Mouse (Mus musculus) kidney, postnatal 0 days (tissue): Measurements from ENCODE around the gene Slco1a4. TPM values are rescaled to one million over a fixed set of nuclear protein-coding genes. Genes with fewer than 3 reads are reported as not detected.
A peak's percentile ranks its signal among the peaks of the same experiment; 100 is the strongest.
"Not testable (repeated sequence)": the region's sequence is repeated elsewhere in the genome, so short reads cannot be mapped to it uniquely, and the experiment has no call there.

Experiments used
- ATAC-seq: fragments of 200-750 bp; cut with Nextera tagmentation; replicated peaks from 2 replicates; pipeline ENCODE4 v1.8.0; 2017; ENCODE audit warnings: low read depth, moderate number of reproducible peaks, moderate TSS enrichment, moderate library complexity; ENCODE audit not compliant: low FRiP score
- DNase-seq: peaks from one replicate; pipeline ENCODE4 v3.0.0-alpha.2; 2016; ENCODE audit warnings: low spot score
- H3K27ac ChIP-seq: fragments of 300-500 bp; sonication (generic); 2 replicates; pipeline ENCODE4 v1.5.1; 2014; ENCODE audit warnings: mild to moderate bottlenecking
- H3K27me3 ChIP-seq: fragments of 300-500 bp; sonication (generic); 2 replicates; pipeline ENCODE4 v1.6.1; 2014; ENCODE audit warnings: low read length, mixed read lengths; ENCODE audit not compliant: insufficient read depth
- H3K36me3 ChIP-seq: fragments of 300-500 bp; sonication (generic); 2 replicates; pipeline ENCODE4 v1.6.1; 2014; ENCODE audit warnings: low read length, mixed read lengths; ENCODE audit not compliant: insufficient read depth
- H3K4me1 ChIP-seq: fragments of 300-500 bp; sonication (generic); replicated peaks from 2 replicates; pipeline ENCODE4 v1.6.1; 2014; ENCODE audit warnings: antibody characterized with exemption, low read length, mixed read lengths; ENCODE audit not compliant: insufficient read depth
- H3K4me2 ChIP-seq: fragments of 300-500 bp; sonication (generic); 2 replicates; pipeline ENCODE4 v1.6.1; 2014; ENCODE audit warnings: mild to moderate bottlenecking, low read length, moderate library complexity, mixed read lengths
- H3K4me3 ChIP-seq: fragments of 300-500 bp; sonication (generic); replicated peaks from 2 replicates; pipeline ENCODE4 v1.5.1; 2014; ENCODE audit warnings: low read depth, low read length
- H3K9ac ChIP-seq: fragments of 300-500 bp; sonication (generic); 2 replicates; pipeline ENCODE4 v1.6.1; 2014; ENCODE audit warnings: low read depth, low read length
- H3K9me3 ChIP-seq: fragments of 300-500 bp; sonication (generic); replicated peaks from 2 replicates; pipeline ENCODE4 v1.6.1; 2016; ENCODE audit warnings: low read length, inconsistent platforms, mixed read lengths
- CTCF ChIP-seq: IDR thresholded peaks from 2 replicates; pipeline ENCODE4 v1.5.1; 2016; ENCODE audit warnings: antibody characterized with exemption, low read depth, mild to moderate bottlenecking, moderate library complexity
- WGBS: fragments of 180-500 bp; shearing (Covaris S2); extraction: QIAGEN DNeasy Blood & Tissue Kit; methylation state at CpG from one replicate; pipeline ENCODE4 v1.1.7; 2014; 5-methylcytosine and 5-hydroxymethylcytosine counted together
- polyA plus RNA-seq: library from polyadenylated mRNA; unstranded; fragments of >200 nt; fragmentation: Nextera tagmentation; extraction: Ambion mirVana; gene quantifications from 2 replicates; pipeline ENCODE4 v1.2.1, GENCODE M21; 2015

Slco1a4 gene
- polyA plus RNA-seq, result 3.9 and 4.6 TPM in 2 replicates

- H3K36me3 ChIP-seq, result no peaks in the 10 kb centered on the region
- no peaks in the 10 kb centered on the region for H3K9me3 ChIP-seq
- peak; percentile 55 for DNase-seq
- no peak for ATAC-seq
- TF ChIP-seq CTCF, result no peak
- H3K9ac ChIP-seq, result no peak within 1 kb of the TSS
- H3K27ac ChIP-seq, result no peak within 1 kb of the TSS
- H3K4me2 ChIP-seq, result no peak within 1 kb of the TSS
- H3K4me1 ChIP-seq, result no peaks in the 10 kb centered on the region
- H3K27me3 ChIP-seq, result no peaks in the 10 kb centered on the region
- no peak within 1 kb of the TSS for H3K4me3 ChIP-seq
- 61% methylated on average over 2 of the region's 2 CpGs for WGBS
These were observed at the start of gene Slco1a4 for GRCm38 (mm10) chr6:141856085-141856484. Gene Slco1a4 (minus strand): TSS chr6:141856199.

GRCm38 (mm10) chr6:141898197-141898596 is 42.2 kb upstream of the Slco1a4 start:
- Histone ChIP-seq H3K4me1 (no peaks in the 10 kb centered on the region), H3K27me3 (no peaks in the 10 kb centered on the region), H3K36me3 (no peaks in the 10 kb centered on the region), H3K9me3 (no peaks in the 10 kb centered on the region), H3K27ac (no peak overlapping the region), H3K9ac (no peak overlapping the region), H3K4me2 (no peak overlapping the region), H3K4me3 (no peak overlapping the region)
- 69% methylated on average over 2 of the region's 2 CpGs for WGBS
- no peak for ATAC-seq
- DNase-seq, result no peak
- TF ChIP-seq CTCF, result no peak

- WGBS, result 18% methylated on average over 2 of the region's 2 CpGs
These were observed 33.7 kb upstream of the Slco1a4 start for GRCm38 (mm10) chr6:141889723-141890122.

DNA sequence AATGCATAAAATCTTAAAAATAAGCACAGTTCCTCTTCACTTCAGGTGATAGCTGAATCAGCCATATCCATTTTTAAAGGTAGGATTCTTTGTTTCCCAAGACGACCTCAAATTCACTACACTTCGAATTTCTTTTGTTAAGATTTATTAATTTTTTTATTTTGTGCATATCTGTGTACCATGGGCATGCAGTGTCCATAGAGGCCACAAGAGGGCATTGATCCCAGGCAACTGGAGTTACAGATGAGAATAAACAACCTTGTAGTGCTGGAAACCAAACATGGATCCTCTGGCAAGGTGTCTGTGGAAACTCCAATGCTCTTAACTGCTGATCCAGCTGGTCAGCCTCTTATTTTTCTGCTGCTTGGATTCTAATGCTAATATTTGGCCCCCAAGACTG is 32.2 kb upstream of the Slco1a4 start:
- ATAC-seq, result no peak
- H3K9me3 ChIP-seq, result no peaks in the 10 kb centered on the region
- no peak overlapping the region for H3K4me3 ChIP-seq
- TF ChIP-seq CTCF, result peak; percentile 41
- no peaks in the 10 kb centered on the region for H3K36me3 ChIP-seq
- H3K27ac ChIP-seq, result no peak overlapping the region
- WGBS, result 74% methylated on average over 2 of the region's 2 CpGs
- H3K9ac ChIP-seq, result no peak overlapping the region
- no peaks in the 10 kb centered on the region for H3K27me3 ChIP-seq
- no peaks in the 10 kb centered on the region for H3K4me1 ChIP-seq
- no peak for DNase-seq
- H3K4me2 ChIP-seq, result no peak overlapping the region

More at GRCm38 (mm10) chr6:141889723-141890122, 33.7 kb upstream of the Slco1a4 start:
- Histone ChIP-seq H3K4me1 (no peaks in the 10 kb centered on the region), H3K9ac (no peak overlapping the region), H3K4me2 (no peak overlapping the region), H3K27ac (no peak overlapping the region), H3K9me3 (no peaks in the 10 kb centered on the region), H3K4me3 (no peak overlapping the region), H3K27me3 (no peaks in the 10 kb centered on the region), H3K36me3 (no peaks in the 10 kb centered on the region)
- peak; percentile 61 for DNase-seq
- ATAC-seq, result no peak
- no peak for TF ChIP-seq CTCF

GRCm38 (mm10) chr6:141882581-141882980 is 26.6 kb upstream of the Slco1a4 start:
- H3K27me3 ChIP-seq, result no peaks in the 10 kb centered on the region
- no peak for ATAC-seq
- no peak overlapping the region for H3K9ac ChIP-seq
- DNase-seq, result no peak
- no peak overlapping the region for H3K4me2 ChIP-seq
- H3K4me1 ChIP-seq, result no peaks in the 10 kb centered on the region
- no peak for TF ChIP-seq CTCF
- H3K9me3 ChIP-seq, result no peaks in the 10 kb centered on the region
- no peak overlapping the region for H3K4me3 ChIP-seq
- H3K27ac ChIP-seq, result no peak overlapping the region
- no peaks in the 10 kb centered on the region for H3K36me3 ChIP-seq
- WGBS, result 68% methylated on average over 1 of the region's 1 CpGs

GRCm38 (mm10) chr6:141875742-141876141 is 19.7 kb upstream of the Slco1a4 start:
- not testable (repeated sequence) for H3K27ac ChIP-seq, H3K4me1 ChIP-seq, ATAC-seq, H3K36me3 ChIP-seq, H3K9me3 ChIP-seq, H3K4me2 ChIP-seq, H3K27me3 ChIP-seq, H3K4me3 ChIP-seq, H3K9ac ChIP-seq, DNase-seq
- 68% methylated on average over 4 of the region's 4 CpGs for WGBS

GRCm38 (mm10) chr6:141871711-141872110 is 15.7 kb upstream of the Slco1a4 start:
- no peak overlapping the region for H3K27ac ChIP-seq
- H3K27me3 ChIP-seq, result no peaks in the 10 kb centered on the region
- 63% methylated on average over 2 of the region's 2 CpGs for WGBS
- H3K4me1 ChIP-seq, result no peaks in the 10 kb centered on the region
- no peak for TF ChIP-seq CTCF
- no peak overlapping the region for H3K4me2 ChIP-seq
- peak; percentile 32 for DNase-seq
- H3K9me3 ChIP-seq, result no peaks in the 10 kb centered on the region
- H3K36me3 ChIP-seq, result no peaks in the 10 kb centered on the region
- no peak; the same call in 1 of the 2 replicates for ATAC-seq
- H3K9ac ChIP-seq, result no peak overlapping the region
- no peak overlapping the region for H3K4me3 ChIP-seq
